Comparison of ENCODE assay signal across 26 mouse cellular contexts in genomic region chr5:132908220-132908619, GRCm38 (mm10).
DNase-seq lines count a peak whose midpoint lies in the region; ATAC-seq and TF ChIP-seq lines count a peak whose summit lies in the region.
"Had no signal": no experiment of that assay in that cellular context is flagged by ENCODE, and none has a peak within 500 bp of the region (broad histone marks: within the 10 kb centered on the region; RNA-seq: fewer than 3 reads in every experiment).

No protein-coding gene starts in this region.

- no peaks in the 10 kb centered on the region for H3K4me1 ChIP-seq in heart, embryonic 10.5 days
- no peaks in the 10 kb centered on the region for H3K4me1 ChIP-seq in midbrain, postnatal 0 days (ENCODE audit: insufficient read depth, low read length)
- no peaks in the 10 kb centered on the region; the same call in 1 of the 2 replicates for H3K4me1 ChIP-seq in midbrain, embryonic 11.5 days (ENCODE audit: control insufficient read depth, insufficient read depth, low read length)
- H3K4me1 ChIP-seq: embryonic facial prominence, embryonic 12.5 days; embryonic facial prominence, embryonic 15.5 days; heart, embryonic 13.5 days; intestine, embryonic 15.5 days had no signal

- ATAC-seq in midbrain, postnatal 0 days (ENCODE audit: low FRiP score), result no peak
- no peak for ATAC-seq in midbrain, embryonic 11.5 days (ENCODE audit: low FRiP score)
- ATAC-seq: forebrain, embryonic 16.5 days; intestine, embryonic 15.5 days; Patski had no signal

- H3K4me3 ChIP-seq in heart, embryonic 10.5 days, result no peak overlapping the region
- H3K4me3 ChIP-seq in midbrain, postnatal 0 days (ENCODE audit: low read depth, low read length), result no peak overlapping the region
- H3K4me3 ChIP-seq in midbrain, embryonic 11.5 days (ENCODE audit: low read depth, low read length), result no peak overlapping the region
- H3K4me3 ChIP-seq: embryonic facial prominence, embryonic 12.5 days; embryonic facial prominence, embryonic 15.5 days; gastrocnemius, adult 2 months; heart, embryonic 13.5 days; hindbrain, embryonic 15.5 days; intestine, embryonic 15.5 days had no signal

- H3K4me2 ChIP-seq in midbrain, postnatal 0 days (ENCODE audit: low read depth, low read length, poor library complexity, severe bottlenecking), result no peak overlapping the region
- H3K4me2 ChIP-seq in midbrain, embryonic 11.5 days, result no peak overlapping the region
- H3K4me2 ChIP-seq: embryonic facial prominence, embryonic 12.5 days; embryonic facial prominence, embryonic 15.5 days; heart, embryonic 13.5 days; hindbrain, embryonic 15.5 days; intestine, embryonic 15.5 days had no signal

- WGBS in heart, embryonic 10.5 days, result 86% methylated on average over 8 of the region's 8 CpGs
- 84% methylated on average over 8 of the region's 8 CpGs for WGBS in midbrain, postnatal 0 days
- WGBS in midbrain, embryonic 11.5 days, result 88% methylated on average over 8 of the region's 8 CpGs

- no peaks in the 10 kb centered on the region for H3K9me3 ChIP-seq in heart, embryonic 10.5 days
- H3K9me3 ChIP-seq in midbrain, postnatal 0 days (ENCODE audit: low read length), result no peaks in the 10 kb centered on the region
- H3K9me3 ChIP-seq in midbrain, embryonic 11.5 days (ENCODE audit: control insufficient read depth, low read length), result no peaks in the 10 kb centered on the region
- H3K9me3 ChIP-seq: embryonic facial prominence, embryonic 12.5 days; embryonic facial prominence, embryonic 15.5 days; heart, embryonic 13.5 days; hindbrain, embryonic 15.5 days; intestine, embryonic 15.5 days had no signal

- TF ChIP-seq CTCF in midbrain, postnatal 0 days (IDR thresholded peaks at IDR 0.05), result no peak

- no peaks in the 10 kb centered on the region for H3K36me3 ChIP-seq in heart, embryonic 10.5 days
- H3K36me3 ChIP-seq in midbrain, postnatal 0 days (ENCODE audit: insufficient read depth, low read length), result no peaks in the 10 kb centered on the region
- no peaks in the 10 kb centered on the region for H3K36me3 ChIP-seq in midbrain, embryonic 11.5 days (ENCODE audit: control insufficient read depth, insufficient read depth, low read length)
- H3K36me3 ChIP-seq: embryonic facial prominence, embryonic 12.5 days; embryonic facial prominence, embryonic 15.5 days; G1E; heart, embryonic 13.5 days; hindbrain, embryonic 15.5 days; intestine, embryonic 15.5 days had no signal

- H3K27me3 ChIP-seq in heart, embryonic 10.5 days (ENCODE audit: insufficient read depth, poor library complexity, severe bottlenecking), result no peaks in the 10 kb centered on the region
- no peaks in the 10 kb centered on the region for H3K27me3 ChIP-seq in midbrain, postnatal 0 days (ENCODE audit: insufficient read depth, low read length)
- H3K27me3 ChIP-seq in midbrain, embryonic 11.5 days (ENCODE audit: control insufficient read depth, insufficient read depth, low read length), result no peaks in the 10 kb centered on the region
- H3K27me3 ChIP-seq: CH12.LX; embryonic facial prominence, embryonic 12.5 days; embryonic facial prominence, embryonic 15.5 days; heart, embryonic 13.5 days; hindbrain, embryonic 15.5 days; intestine, embryonic 15.5 days; Patski had no signal

- DNase-seq in cerebellum, postnatal 14 days, result peak; percentile 37 to 49
- DNase-seq in cerebellum, adult 18-20 months, result no peak
- peak; percentile 52 for DNase-seq in heart, adult 11 months
- DNase-seq in heart, embryonic 10.5 days (ENCODE audit: low spot score), result no peak
- peak; percentile 15 for DNase-seq in midbrain, postnatal 0 days (ENCODE audit: low spot score)
- no peak for DNase-seq in midbrain, embryonic 11.5 days (ENCODE audit: low spot score, missing footprints)
- DNase-seq in kidney, adult 18-20 months, result no peak
- DNase-seq: adrenal gland, postnatal 10 days; adrenal gland, postnatal 36 days; B cell, adult 2 months; cerebellum, adult 9-11 months; gastrocnemius, adult 2 months; gastrocnemius, postnatal 14 days; heart, adult 18-20 months; heart, postnatal 14 days; heart, postnatal 4 days; kidney, adult 11 months had no signal

- H3K27ac ChIP-seq in heart, embryonic 10.5 days, result no peak overlapping the region
- no peak overlapping the region for H3K27ac ChIP-seq in midbrain, postnatal 0 days (ENCODE audit: low read depth, low read length)
- H3K27ac ChIP-seq in midbrain, embryonic 11.5 days (ENCODE audit: low read depth, low read length), result no peak overlapping the region
- H3K27ac ChIP-seq: embryonic facial prominence, embryonic 12.5 days; embryonic facial prominence, embryonic 15.5 days; gastrocnemius, adult 2 months; heart, embryonic 13.5 days; hindbrain, embryonic 15.5 days; intestine, embryonic 15.5 days had no signal

- H3K9ac ChIP-seq in midbrain, postnatal 0 days (replicated peaks; ENCODE audit: low read length, poor library complexity, severe bottlenecking), result no peak overlapping the region
- H3K9ac ChIP-seq in midbrain, embryonic 11.5 days (ENCODE audit: low read length), result no peak overlapping the region
- H3K9ac ChIP-seq: embryonic facial prominence, embryonic 12.5 days; embryonic facial prominence, embryonic 15.5 days; heart, embryonic 13.5 days; hindbrain, embryonic 15.5 days; intestine, embryonic 15.5 days had no signal

Comparison
In these comparisons a context has a peak if more than half of its experiments do, and no peak if none do; other contexts are left out.
1. DNase-seq: peak in cerebellum, postnatal 14 days (2 of 2), heart, adult 11 months (single experiment) and midbrain, postnatal 0 days (single experiment); none in cerebellum, adult 18-20 months (0 of 2), heart, embryonic 10.5 days (single experiment), midbrain, embryonic 11.5 days (single experiment) and kidney, adult 18-20 months (single experiment).